Mouse (Mus musculus) cortical plate, adult 2 months (tissue): ENCODE data around the gene Lgr4.

ENCODE experiments used
- CTCF ChIP-seq: fragments of 200-500 bp; IDR thresholded peaks from 2 replicates; pipeline ENCODE4 v1.5.1; 2011; ENCODE audit warnings: mild to moderate bottlenecking, control low read depth, low read length; ENCODE audit not compliant: insufficient read depth; ENCODE audit errors: extremely low read depth
- POLR2A ChIP-seq: fragments of 200-500 bp; IDR thresholded peaks from 2 replicates; pipeline ENCODE4 v1.6.1; 2011; ENCODE audit warnings: mild to moderate bottlenecking, low read length, control low read depth; ENCODE audit not compliant: insufficient read depth; ENCODE audit errors: extremely low read depth

GRCm38 (mm10) chr2:109913241-109913640 lies 4.2 kb upstream of the Lgr4 start:
- TF ChIP-seq CTCF (no peak), POLR2A (no peak)
